Mouse (Mus musculus) mouse trophoblast stem cell (cell line): ENCODE measurements at regions not wholly inside any gene's neighbourhood (a gene's known extent, or its start where the extent isn't known, plus 50 kb on each side); places are given as distances from the start of the nearest gene placed in this dataset.

Experiments
- in situ Hi-C, 2 experiments: fragments of 300-500 bp; cut with MseI, MboI; formaldehyde crosslinking; loops; 2 replicates in 1 of 2; 3 replicates in 1 of 2; pipeline ENCODE4 v1.15.1; 2025

DNA sequence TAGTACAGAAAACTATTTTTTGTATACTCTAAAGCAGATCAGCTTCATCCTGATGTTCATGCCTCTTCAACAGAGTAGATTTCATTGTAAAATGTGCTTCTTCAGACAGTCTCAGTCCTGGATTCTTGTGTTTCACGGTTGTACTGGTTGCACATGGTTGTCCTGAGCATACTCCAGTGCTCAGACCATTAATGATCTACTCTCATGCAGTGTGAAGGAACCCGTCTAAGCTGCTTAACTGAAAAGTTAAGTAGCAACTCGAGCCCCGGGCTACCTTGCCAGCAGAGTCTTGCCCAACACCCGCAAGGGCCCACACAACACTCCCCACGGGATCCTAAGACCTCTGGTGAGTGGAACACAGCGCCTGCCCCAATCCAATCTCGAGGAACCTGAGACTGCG, 380.3 kb upstream of the Fbxo33 start:
- in situ Hi-C loops, result no loop called here

GRCm38 (mm10) chr12:59589354-59589753, 369.8 kb upstream of the Fbxo33 start:
- in situ Hi-C loops, result no loop called here

GRCm38 (mm10) chr12:59582587-59582986, 363.1 kb upstream of the Fbxo33 start:
- in situ Hi-C loops, result no loop called here

- in situ Hi-C loops, result no loop called here
Observed at GRCm38 (mm10) chr12:59579694-59580093, 360.2 kb upstream of the Fbxo33 start.

GRCm38 (mm10) chr12:59563960-59564359, 344.4 kb upstream of the Fbxo33 start:
- in situ Hi-C loops, result no loop called here

GRCm38 (mm10) chr12:59539788-59540187, 320.3 kb upstream of the Fbxo33 start:
- in situ Hi-C loops, result no loop called here

DNA sequence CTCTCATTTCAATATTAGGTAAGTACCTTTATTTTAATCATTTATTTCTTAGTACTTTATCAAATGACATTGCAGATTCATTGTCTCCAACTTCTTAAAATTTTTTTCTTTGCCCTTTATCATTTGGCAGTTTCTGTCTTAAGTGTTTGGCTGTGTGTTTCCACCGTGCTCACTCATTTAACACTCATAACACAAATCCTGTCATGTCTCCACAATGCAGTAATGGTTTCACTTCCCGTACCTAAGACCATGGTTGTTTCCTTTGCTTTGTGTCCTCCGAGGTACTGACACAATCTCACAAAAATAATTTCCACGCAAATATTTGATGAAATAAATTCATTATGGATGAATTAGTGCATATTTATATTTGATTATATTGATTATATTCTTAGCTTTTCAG, 311.0 kb upstream of the Fbxo33 start:
- in situ Hi-C loops, result no loop called here

GRCm38 (mm10) chr12:59523368-59523767, 303.8 kb upstream of the Fbxo33 start:
- in situ Hi-C loops, result no loop called here

- in situ Hi-C loops, result no loop called here
Observed at GRCm38 (mm10) chr12:59521946-59522345, 302.4 kb upstream of the Fbxo33 start.

DNA sequence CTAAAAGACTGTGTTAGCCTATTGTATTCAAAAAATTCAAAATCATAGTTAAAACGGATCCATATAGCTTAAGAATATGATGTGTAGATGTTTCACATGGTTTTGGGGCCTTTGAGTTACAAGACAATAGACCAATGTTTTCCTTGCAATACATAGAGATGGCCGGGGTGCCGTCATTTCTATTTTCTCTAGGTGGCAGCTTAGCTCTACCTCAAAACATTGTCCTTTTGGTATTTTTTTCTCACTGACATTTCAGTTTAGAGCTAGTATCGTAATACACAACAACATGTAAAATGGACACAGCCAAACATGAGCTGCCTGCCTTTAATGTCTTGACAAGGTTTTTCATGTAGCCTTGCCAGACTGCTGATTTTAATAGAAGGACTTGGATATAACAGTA, 290.3 kb upstream of the Fbxo33 start:
- in situ Hi-C loops, result no loop called here

DNA sequence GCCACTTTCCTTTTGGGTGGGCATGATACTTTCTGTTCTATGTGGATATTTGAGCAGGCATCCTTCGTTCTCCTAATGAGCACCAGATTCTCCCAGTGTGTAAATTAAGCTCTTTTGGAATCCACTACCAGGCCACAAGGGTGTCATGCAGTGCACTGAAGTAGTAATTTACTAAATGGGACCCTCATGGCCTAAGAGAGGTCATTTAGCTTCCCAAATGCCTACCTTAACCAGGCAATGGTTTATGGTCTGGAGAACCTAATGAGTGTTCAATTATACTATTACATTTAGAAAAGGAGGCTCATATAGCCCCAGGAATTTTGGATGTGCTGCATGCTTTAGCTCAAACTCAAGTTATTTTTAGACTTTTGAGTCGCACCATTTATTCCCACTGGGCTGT, 289.6 kb upstream of the Fbxo33 start:
- in situ Hi-C loops, result no loop called here

DNA sequence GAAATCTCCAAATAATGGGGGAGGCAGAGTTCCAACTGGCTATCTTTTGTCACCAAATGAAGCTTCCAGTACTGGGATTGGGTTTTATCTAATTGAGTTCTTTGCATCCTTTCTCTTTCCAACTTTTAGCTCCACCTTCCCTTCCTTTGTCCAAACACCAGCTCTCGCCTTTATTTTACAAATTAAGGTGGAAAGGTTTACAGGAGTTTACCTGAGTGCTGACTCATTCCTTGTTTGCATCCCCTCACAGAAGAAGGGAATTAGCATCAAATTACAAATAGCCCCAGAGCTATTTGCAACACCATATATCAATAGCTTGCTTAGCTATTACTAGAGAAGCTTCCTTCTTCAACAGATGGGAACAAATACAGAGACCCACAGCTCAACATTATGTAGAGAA, 287.9 kb upstream of the Fbxo33 start:
- in situ Hi-C loops, result no loop called here

DNA sequence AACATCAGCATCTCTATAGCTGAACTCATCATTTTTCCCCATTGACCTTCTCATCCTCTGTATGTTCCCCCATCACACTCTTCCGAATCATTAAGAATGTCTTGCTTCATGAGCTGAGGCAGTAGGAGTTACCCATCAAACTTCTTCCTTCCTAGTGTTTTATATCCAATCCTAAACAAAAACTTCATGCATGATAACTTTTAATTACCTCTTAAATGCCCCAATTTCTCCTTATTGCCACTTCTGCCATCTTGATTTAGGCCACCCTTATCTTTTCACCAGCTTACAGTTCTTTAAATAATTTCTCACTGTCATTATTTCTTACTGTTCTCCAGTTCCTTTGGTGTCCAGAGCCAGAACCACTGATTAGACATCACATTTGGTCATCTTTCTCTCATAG, 277.9 kb upstream of the Fbxo33 start:
- in situ Hi-C loops, result no loop called here

DNA sequence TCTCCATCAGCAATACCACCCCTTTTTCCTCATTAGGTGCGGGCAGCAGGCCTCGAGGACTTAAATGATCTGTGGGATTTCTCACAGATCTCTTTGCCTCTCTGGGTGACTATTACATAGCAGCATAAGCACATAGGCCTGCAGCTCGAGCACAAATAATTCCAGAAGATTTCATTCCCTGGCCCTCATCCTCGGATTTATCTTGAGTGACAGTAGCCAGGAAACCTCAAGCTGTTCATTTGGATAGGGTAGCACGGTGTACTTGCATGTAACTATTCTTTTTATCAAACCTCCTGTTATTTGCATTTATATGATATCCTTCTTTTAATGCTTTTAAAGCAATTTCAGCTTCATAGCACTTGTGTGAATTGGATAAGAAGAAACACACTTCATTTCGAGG, 268.5 kb upstream of the Fbxo33 start:
- in situ Hi-C loops, result no loop called here

DNA sequence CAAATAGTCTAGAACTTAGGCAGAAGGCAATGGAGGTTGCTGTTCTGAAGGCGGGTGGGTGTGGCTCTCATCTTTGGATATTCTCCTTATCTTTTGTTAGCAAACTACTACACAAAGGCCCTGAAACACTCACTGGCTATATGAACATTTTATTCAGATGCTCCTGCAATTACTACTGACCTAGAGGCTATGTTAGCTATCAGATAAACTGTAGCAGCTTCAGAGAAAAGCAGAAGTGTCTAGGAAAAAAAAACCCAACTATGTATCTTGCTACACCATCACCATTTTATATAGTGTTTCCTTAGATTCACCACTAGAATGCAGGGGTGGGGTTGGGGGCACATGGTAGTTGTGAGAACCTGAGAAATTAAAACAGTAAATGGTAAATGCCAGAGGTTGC, 268.0 kb upstream of the Fbxo33 start:
- in situ Hi-C loops, result no loop called here

DNA sequence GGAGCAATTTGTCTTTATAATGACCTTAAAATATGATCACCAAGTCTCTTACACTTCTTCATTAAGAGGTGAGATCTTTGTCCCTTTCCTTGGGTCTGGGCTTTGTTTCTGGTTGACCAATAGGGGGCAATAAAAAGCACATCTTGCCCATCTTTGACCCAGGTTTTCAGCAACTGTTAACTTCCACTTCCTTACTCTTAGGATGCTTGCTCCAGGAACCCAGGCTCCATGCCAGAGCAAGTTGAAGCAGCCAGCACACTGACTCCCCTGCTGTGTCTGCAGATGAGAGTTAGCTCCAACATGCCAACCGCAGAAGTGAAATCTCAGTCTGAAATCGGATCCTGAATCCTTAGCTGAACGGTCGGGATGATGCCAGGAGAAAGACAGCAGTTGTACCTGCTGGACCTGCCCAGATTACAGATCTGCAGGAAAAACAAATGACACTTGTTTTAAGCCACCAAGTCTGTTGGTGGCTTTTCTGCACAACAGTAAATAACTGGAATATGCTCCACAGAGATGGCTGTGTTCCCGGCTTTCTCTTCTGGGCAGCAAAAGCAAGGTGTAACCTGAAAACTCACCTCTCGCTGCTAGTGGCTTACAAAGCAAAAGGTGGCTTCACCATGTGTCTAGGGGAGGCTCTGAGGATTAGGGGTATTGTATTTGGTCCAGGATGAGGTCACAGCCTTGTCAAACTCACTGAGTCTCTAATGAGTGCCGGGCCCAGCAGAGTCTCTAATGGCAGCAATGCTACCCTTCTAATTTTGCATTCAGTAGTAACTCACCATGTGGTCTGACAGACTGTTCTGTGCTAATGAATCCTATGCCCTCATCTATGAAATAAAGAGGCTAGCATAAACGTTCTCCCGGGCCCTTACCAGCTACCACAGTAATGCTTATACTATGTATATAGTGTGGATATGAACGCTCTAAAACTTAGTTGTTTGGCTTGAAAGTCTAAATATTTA, 241.8 kb upstream of the Fbxo33 start:
- in situ Hi-C loops, result no loop called here

DNA sequence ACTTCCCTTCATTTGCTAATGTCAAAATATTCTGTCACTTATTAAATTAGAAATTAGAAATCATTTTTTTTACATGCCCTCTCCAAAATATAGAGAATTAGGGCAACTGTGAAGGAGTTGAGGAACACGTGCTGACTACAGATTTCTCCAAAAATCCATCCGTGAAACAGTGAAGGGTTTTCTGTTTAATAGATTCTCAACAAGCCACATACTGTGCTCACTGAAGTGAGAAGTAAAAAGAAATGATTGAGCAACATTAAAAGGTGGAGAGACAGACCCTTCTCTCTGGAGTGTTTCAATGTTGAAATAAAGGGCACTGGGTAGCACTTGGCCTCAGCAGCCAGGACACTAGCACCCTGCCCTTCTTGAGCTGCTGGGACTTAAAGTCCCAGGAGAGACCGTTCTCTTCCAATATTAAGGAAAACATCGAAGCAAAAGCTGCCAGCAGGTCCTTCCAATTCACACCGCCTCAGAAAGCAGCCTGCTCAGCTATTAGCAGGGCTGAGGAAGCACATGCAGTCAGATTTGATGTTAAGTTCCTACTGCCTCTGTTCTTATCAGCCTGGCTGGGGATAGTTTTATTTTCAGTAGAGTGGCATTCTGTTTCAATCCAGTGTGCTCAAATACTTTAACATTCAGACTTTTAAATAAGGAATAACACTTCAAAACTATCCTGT, 236.8 kb upstream of the Fbxo33 start:
- in situ Hi-C loops, result no loop called here

GRCm38 (mm10) chr12:59415051-59415450, 195.5 kb upstream of the Fbxo33 start:
- in situ Hi-C loops, result no loop called here

- in situ Hi-C loops, result no loop called here
Observed at GRCm38 (mm10) chr12:59411491-59411890, 192.0 kb upstream of the Fbxo33 start.

GRCm38 (mm10) chr12:59391103-59391502, 171.6 kb upstream of the Fbxo33 start:
- in situ Hi-C loops, result loop anchor here (25.0 kb wide), 1 partner anchor 1196 kb away; no protein-coding TSS in a partner anchor

- in situ Hi-C loops, result loop anchor here (25.0 kb wide), 1 partner anchor 1204 kb away; no protein-coding TSS in a partner anchor
Observed at GRCm38 (mm10) chr12:59382812-59383211, 163.3 kb upstream of the Fbxo33 start.

DNA sequence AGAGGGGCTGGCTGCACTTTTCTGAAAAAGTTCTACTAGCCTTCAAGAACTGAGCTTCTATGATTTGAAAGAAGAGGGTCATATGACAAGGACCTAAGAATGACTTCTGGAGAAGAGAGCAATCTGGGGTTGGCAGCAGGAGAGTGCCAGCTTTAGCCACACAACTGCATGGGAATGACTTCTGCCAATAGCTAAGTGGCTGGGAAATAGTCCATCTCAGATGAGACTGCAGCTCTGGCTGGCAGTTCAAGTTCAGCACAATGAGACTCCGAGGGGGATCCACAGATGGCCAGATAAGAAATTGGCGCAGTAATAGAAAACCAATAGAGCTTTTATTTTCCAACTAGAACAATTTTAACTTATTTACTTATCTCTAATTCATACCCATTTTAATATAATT, 122.1 kb upstream of the Fbxo33 start:
- in situ Hi-C loops, result no loop called here

DNA sequence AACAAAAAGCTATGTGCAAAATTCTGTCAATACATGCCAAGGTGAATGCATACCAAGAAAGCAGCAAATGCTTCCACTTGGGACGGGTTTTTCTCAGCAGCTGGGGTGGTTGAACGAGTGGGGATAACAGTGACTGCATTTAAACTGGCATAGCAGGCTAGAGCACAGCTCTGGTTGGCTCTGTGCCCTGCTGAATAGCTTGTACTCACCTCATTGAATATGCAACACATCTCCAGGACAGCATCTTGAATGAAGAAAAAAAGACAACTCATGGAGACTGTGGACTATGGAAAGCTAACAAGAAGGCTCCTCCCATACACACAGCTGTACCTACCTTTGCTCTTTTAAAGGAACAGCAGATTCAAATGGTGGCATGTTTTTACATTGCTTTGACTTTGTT, 111.2 kb upstream of the Fbxo33 start:
- in situ Hi-C loops, result no loop called here
